Mouse (Mus musculus): ENCODE measurements at regions not wholly inside any gene's neighbourhood (a gene's known extent, or its start where the extent isn't known, plus 50 kb on each side); places are given as distances from the start of the nearest gene placed in this dataset.
"Not testable (repeated sequence)": the region's sequence is repeated elsewhere in the genome, so short reads cannot be mapped to it uniquely, and the experiment has no call there.

DNA sequence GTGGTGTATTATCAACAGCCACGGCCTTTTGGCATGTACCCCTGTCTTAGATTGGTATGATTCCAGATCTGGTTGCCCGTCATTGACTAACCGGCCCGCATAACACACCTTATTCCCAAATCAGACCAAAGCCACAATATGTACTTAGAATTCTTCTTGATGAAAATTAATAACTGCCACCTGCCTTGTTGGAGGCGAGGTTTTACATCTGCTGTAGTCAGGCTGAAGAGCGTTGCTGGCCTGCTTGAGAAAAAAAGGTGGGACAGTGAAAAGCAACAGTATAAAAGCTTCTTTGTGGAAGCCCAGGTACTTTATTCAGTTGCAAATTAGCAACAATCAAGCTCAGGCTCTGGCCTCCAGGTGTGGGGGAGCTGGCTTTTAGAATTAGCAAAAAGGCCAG lies 223.6 kb upstream of the Car8 start:
- not testable (repeated sequence) for H3K27me3 ChIP-seq (ENCODE audit: control insufficient read depth, insufficient read depth, low read length); H3K9me3 ChIP-seq (ENCODE audit: control insufficient read depth, low read length); H3K27ac ChIP-seq (replicated peaks); H3K4me3 ChIP-seq (ENCODE audit: low read depth, low read length); H3K4me1 ChIP-seq (replicated peaks; ENCODE audit: control insufficient read depth, insufficient read depth); H3K4me2 ChIP-seq (replicated peaks; ENCODE audit: low read depth); H3K36me3 ChIP-seq (ENCODE audit: control insufficient read depth, insufficient read depth, low read length); ATAC-seq (ENCODE audit: low FRiP score, low TSS enrichment); H3K9ac ChIP-seq (ENCODE audit: low read length); DNase-seq (ENCODE audit: low spot score)
- WGBS: 95% methylated on average over 6 of the region's 6 CpGs

DNA sequence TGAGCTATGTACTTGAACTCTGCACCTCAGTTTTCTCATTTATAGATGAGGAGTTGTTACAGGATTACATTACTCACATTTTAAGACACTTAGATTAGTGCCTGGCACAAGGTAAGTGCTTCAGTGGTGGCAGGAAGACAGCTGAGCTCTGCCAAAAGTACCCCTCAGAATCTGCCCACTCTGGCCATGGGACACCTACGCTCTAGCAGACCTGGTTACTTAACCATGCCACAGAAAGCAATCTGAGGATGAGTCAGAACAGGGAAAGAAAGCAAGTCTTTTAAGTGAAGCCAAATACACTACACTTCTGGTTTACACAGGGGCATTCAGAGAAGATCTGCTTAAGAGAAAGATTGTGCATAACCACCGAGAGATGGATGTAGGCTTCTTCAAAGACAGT lies 215.5 kb upstream of the Car8 start:
- DNase-seq (ENCODE audit: low spot score) (no peak), ATAC-seq (ENCODE audit: low FRiP score, low TSS enrichment) (no peak)
- TF ChIP-seq EP300 (optimal IDR thresholded peaks at IDR 0.05): no peak
- TF ChIP-seq CTCF (IDR thresholded peaks at IDR 0.05; ENCODE audit: low read depth): no peak
- H3K4me3 ChIP-seq (ENCODE audit: low read depth, low read length): no peak overlapping the region
- H3K9me3 ChIP-seq (ENCODE audit: control insufficient read depth, low read length): no peaks in the 10 kb centered on the region
- no peaks in the 10 kb centered on the region for H3K36me3 ChIP-seq (ENCODE audit: control insufficient read depth, insufficient read depth, low read length)
- H3K9ac ChIP-seq (ENCODE audit: low read length): no peak overlapping the region
- H3K4me1 ChIP-seq (replicated peaks; ENCODE audit: control insufficient read depth, insufficient read depth): no peaks in the 10 kb centered on the region
- WGBS: 71% methylated on average over 2 of the region's 2 CpGs
- H3K4me2 ChIP-seq (replicated peaks; ENCODE audit: low read depth): no peak overlapping the region
- no peak overlapping the region for H3K27ac ChIP-seq (replicated peaks)
- H3K27me3 ChIP-seq (ENCODE audit: control insufficient read depth, insufficient read depth, low read length): no peaks in the 10 kb centered on the region

- no peak for ATAC-seq (ENCODE audit: low FRiP score, low TSS enrichment)
- no peak overlapping the region for H3K4me3 ChIP-seq (ENCODE audit: low read depth, low read length)
- no peak overlapping the region for H3K9ac ChIP-seq (ENCODE audit: low read length)
- no peak overlapping the region for H3K27ac ChIP-seq (replicated peaks)
- no peak overlapping the region for H3K4me2 ChIP-seq (replicated peaks; ENCODE audit: low read depth)
- no peaks in the 10 kb centered on the region for H3K4me1 ChIP-seq (replicated peaks; ENCODE audit: control insufficient read depth, insufficient read depth)
- no peaks in the 10 kb centered on the region for H3K9me3 ChIP-seq (ENCODE audit: control insufficient read depth, low read length)
- DNase-seq (ENCODE audit: low spot score): peak; percentile 58
- no peaks in the 10 kb centered on the region for H3K36me3 ChIP-seq (ENCODE audit: control insufficient read depth, insufficient read depth, low read length)
- WGBS: 42% methylated on average over 2 of the region's 2 CpGs
- no peaks in the 10 kb centered on the region for H3K27me3 ChIP-seq (ENCODE audit: control insufficient read depth, insufficient read depth, low read length)
- TF ChIP-seq CTCF (IDR thresholded peaks at IDR 0.05; ENCODE audit: low read depth): peak; percentile 80
- TF ChIP-seq EP300 (optimal IDR thresholded peaks at IDR 0.05): no peak
These were observed 193.6 kb upstream of the Car8 start for GRCm38 (mm10) chr4:8432393-8432792.

GRCm38 (mm10) chr4:8431032-8431332 lies 192.1 kb upstream of the Car8 start:
- 7% methylated on average over 1 of the region's 1 CpGs for WGBS

DNA sequence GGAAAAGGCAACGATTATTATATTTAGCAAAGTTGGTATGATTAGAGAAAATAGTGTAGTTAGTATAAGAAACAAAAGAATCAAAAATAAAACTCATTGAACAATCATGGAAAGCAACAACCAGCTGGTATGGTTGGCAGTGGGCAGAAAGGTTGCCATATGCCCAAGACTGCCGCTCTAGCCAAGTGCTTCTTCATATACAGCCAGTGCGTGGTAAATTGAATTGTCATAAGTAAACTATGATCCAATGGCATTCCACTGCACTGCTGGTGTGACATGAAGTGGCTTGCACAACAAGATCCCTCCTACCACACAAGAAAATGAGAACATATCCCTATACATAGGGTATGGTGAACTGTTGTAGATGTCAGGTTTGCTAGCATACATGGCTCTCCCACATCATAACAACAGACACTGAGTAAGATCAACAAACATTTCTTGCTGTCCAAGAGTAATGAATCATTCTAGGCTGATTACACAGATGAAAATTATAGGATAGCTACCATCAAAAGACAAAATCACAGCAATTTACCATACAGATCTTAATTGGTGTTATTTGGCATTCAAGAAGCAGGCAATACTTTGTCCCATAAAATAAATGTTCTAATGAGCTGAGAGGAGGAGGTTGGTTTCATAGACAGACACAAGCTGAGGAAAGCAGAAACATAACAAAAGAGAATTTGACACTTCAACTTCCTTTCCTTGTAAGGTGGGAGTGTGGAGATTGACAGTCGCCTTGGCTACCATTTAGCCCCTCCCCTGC lies 191.6 kb upstream of the Car8 start:
- Histone ChIP-seq H3K4me1 (replicated peaks; ENCODE audit: control insufficient read depth, insufficient read depth) (no peaks in the 10 kb centered on the region), H3K4me2 (replicated peaks; ENCODE audit: low read depth) (no peak overlapping the region), H3K4me3 (ENCODE audit: low read depth, low read length) (no peak overlapping the region), H3K9ac (ENCODE audit: low read length) (no peak overlapping the region), H3K9me3 (ENCODE audit: control insufficient read depth, low read length) (no peaks in the 10 kb centered on the region), H3K36me3 (ENCODE audit: control insufficient read depth, insufficient read depth, low read length) (no peaks in the 10 kb centered on the region), H3K27ac (replicated peaks) (no peak overlapping the region), H3K27me3 (ENCODE audit: control insufficient read depth, insufficient read depth, low read length) (no peaks in the 10 kb centered on the region)
- no peak for ATAC-seq (ENCODE audit: low FRiP score, low TSS enrichment)
- no peak for DNase-seq (ENCODE audit: low spot score)
- TF ChIP-seq EP300 (optimal IDR thresholded peaks at IDR 0.05): no peak
- TF ChIP-seq CTCF (IDR thresholded peaks at IDR 0.05; ENCODE audit: low read depth): no peak
- WGBS: 80% methylated on average over 4 of the region's 4 CpGs

More at GRCm38 (mm10) chr4:8431032-8431332, 192.1 kb upstream of the Car8 start:
- Histone ChIP-seq H3K27ac (replicated peaks) (no peak overlapping the region), H3K4me2 (replicated peaks; ENCODE audit: low read depth) (no peak overlapping the region), H3K4me1 (replicated peaks; ENCODE audit: control insufficient read depth, insufficient read depth) (no peaks in the 10 kb centered on the region), H3K36me3 (ENCODE audit: control insufficient read depth, insufficient read depth, low read length) (no peaks in the 10 kb centered on the region), H3K9me3 (ENCODE audit: control insufficient read depth, low read length) (no peaks in the 10 kb centered on the region), H3K27me3 (ENCODE audit: control insufficient read depth, insufficient read depth, low read length) (no peaks in the 10 kb centered on the region), H3K9ac (ENCODE audit: low read length) (no peak overlapping the region), H3K4me3 (ENCODE audit: low read depth, low read length) (no peak overlapping the region)
- no peak for DNase-seq (ENCODE audit: low spot score)
- no peak for ATAC-seq (ENCODE audit: low FRiP score, low TSS enrichment)
- TF ChIP-seq EP300 (optimal IDR thresholded peaks at IDR 0.05) (no peak), CTCF (IDR thresholded peaks at IDR 0.05; ENCODE audit: low read depth) (no peak)

DNA sequence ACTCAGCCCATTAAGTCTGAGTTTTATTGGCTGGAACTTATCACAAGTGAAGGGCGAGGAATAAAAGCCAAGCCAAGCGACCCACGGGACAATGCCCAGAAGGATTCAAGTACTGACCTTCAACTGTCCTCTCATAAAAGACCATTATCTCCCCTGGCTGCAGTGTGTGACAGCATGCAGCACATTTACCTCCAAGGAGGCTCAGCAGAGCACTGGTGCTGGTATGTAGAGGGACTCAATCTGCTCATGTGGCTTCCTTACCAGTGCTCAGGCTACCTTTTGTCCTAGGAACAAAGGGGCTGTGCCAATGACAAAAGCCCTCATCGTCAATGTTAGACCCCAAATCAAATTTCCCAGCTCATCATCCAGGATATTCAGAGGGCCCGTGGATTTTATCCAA lies 190.9 kb upstream of the Car8 start:
- H3K9me3 ChIP-seq (ENCODE audit: control insufficient read depth, low read length): no peaks in the 10 kb centered on the region
- no peak overlapping the region for H3K9ac ChIP-seq (ENCODE audit: low read length)
- H3K4me1 ChIP-seq (replicated peaks; ENCODE audit: control insufficient read depth, insufficient read depth): no peaks in the 10 kb centered on the region
- no peak overlapping the region for H3K27ac ChIP-seq (replicated peaks)
- H3K27me3 ChIP-seq (ENCODE audit: control insufficient read depth, insufficient read depth, low read length): no peaks in the 10 kb centered on the region
- no peak for TF ChIP-seq CTCF (IDR thresholded peaks at IDR 0.05; ENCODE audit: low read depth)
- no peak for TF ChIP-seq EP300 (optimal IDR thresholded peaks at IDR 0.05)
- H3K36me3 ChIP-seq (ENCODE audit: control insufficient read depth, insufficient read depth, low read length): no peaks in the 10 kb centered on the region
- no peak for ATAC-seq (ENCODE audit: low FRiP score, low TSS enrichment)
- 73% methylated on average over 5 of the region's 5 CpGs for WGBS
- no peak overlapping the region for H3K4me3 ChIP-seq (ENCODE audit: low read depth, low read length)
- no peak for DNase-seq (ENCODE audit: low spot score)
- H3K4me2 ChIP-seq (replicated peaks; ENCODE audit: low read depth): no peak overlapping the region

Data from stomach, postnatal 0 days (tissue).